Mouse (Mus musculus): ENCODE measurements around the gene Olfr275. TPM values are rescaled to one million over a fixed set of nuclear protein-coding genes. Genes with fewer than 3 reads are reported as not detected.
"Not testable (repeated sequence)": the region's sequence is repeated elsewhere in the genome, so short reads cannot be mapped to it uniquely, and the experiment has no call there.

The Olfr275 gene
- total RNA-seq (2014; rRNA removed) (not detected in 2 replicates), polyA plus RNA-seq (2015; fragmentation: Nextera tagmentation; extraction: Ambion mirVana) (not detected in 2 replicates)

DNA sequence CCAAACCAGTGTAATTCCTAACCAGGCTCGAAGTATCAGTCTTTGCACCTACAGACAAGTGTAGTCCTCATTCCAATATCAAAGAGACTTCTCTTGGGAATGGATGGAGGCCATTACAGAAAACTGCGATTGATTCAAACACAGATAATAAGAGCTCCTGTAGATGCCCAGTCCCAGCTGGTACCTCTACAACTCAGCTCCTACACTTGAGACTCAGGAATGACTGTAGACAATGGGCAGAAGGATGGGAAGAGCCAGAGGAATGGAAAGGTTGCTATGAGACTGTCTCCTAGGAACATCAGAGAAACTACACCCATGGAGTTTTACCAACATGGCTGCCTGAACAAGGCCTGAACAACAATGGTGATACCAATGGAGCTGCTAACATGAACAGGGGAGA lies at the start of gene Olfr275:
Gene Olfr275 (plus strand): TSS at position 301 of the 400 bp plus-strand sequence.
- no peak within 1 kb of the TSS for H3K27ac ChIP-seq (ENCODE audit: low read depth, low read length)
- H3K4me1 ChIP-seq (ENCODE audit: insufficient read depth), result no peaks in the 10 kb centered on the region
- ATAC-seq, result no peak
- DNase-seq, result no peak
- no peak within 1 kb of the TSS for H3K4me2 ChIP-seq (ENCODE audit: low read depth)
- H3K9me3 ChIP-seq (ENCODE audit: low read length), result no peaks in the 10 kb centered on the region
- H3K36me3 ChIP-seq (ENCODE audit: insufficient read depth), result no peaks in the 10 kb centered on the region
- no peak for TF ChIP-seq CTCF (IDR thresholded peaks at IDR 0.05; ENCODE audit: low read depth)
- WGBS, result 86% methylated on average over 2 of the region's 2 CpGs
- H3K27me3 ChIP-seq (ENCODE audit: insufficient read depth, low read length), result no peaks in the 10 kb centered on the region; the same call in 1 of the 2 replicates
- H3K9ac ChIP-seq, result no peak within 1 kb of the TSS
- H3K4me3 ChIP-seq (ENCODE audit: low read depth, low read length), result no peak within 1 kb of the TSS

GRCm38 (mm10) chr4:52765612-52766011 lies 48.8 kb upstream of the Olfr275 start:
- Histone ChIP-seq H3K4me2 (ENCODE audit: low read depth) (no peak overlapping the region), H3K4me1 (ENCODE audit: insufficient read depth) (no peaks in the 10 kb centered on the region), H3K27me3 (ENCODE audit: insufficient read depth, low read length) (no peaks in the 10 kb centered on the region), H3K27ac (ENCODE audit: low read depth, low read length) (no peak overlapping the region), H3K4me3 (ENCODE audit: low read depth, low read length) (no peak overlapping the region), H3K9me3 (ENCODE audit: low read length) (no peaks in the 10 kb centered on the region), H3K9ac (no peak overlapping the region), H3K36me3 (ENCODE audit: insufficient read depth) (no peaks in the 10 kb centered on the region)
- DNase-seq (no peak), ATAC-seq (no peak)
- WGBS, result 92% methylated on average over 6 of the region's 6 CpGs
- TF ChIP-seq CTCF (IDR thresholded peaks at IDR 0.05; ENCODE audit: low read depth), result no peak

DNA sequence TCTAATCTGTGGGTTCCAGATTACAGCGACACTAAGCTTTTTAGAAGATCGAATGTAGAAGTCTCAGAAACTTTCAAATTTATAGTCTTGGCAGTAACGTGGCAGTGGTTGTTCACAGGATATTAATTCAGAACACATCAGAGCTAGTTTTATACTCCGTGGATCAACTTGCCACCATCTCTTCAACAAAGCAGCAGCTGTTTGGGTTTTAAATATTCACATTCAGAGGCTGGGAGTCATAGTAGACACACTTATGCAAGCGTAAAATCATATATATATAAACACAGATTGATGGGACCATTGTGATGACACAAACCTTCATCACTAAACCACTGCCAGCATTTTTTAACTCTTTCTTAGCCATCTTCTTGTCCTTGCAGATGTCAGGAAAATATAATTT lies 42.2 kb upstream of the Olfr275 start:
- DNase-seq, result peak; percentile 13
- Histone ChIP-seq H3K9ac (no peak overlapping the region), H3K4me1 (ENCODE audit: insufficient read depth) (no peaks in the 10 kb centered on the region), H3K9me3 (ENCODE audit: low read length) (no peaks in the 10 kb centered on the region), H3K27ac (ENCODE audit: low read depth, low read length) (no peak overlapping the region), H3K4me3 (ENCODE audit: low read depth, low read length) (no peak overlapping the region), H3K36me3 (ENCODE audit: insufficient read depth) (no peaks in the 10 kb centered on the region), H3K4me2 (ENCODE audit: low read depth) (no peak overlapping the region), H3K27me3 (ENCODE audit: insufficient read depth, low read length) (no peaks in the 10 kb centered on the region)
- ATAC-seq, result peak; percentile 69
- 71% methylated on average over 5 of the region's 5 CpGs for WGBS
- TF ChIP-seq CTCF (IDR thresholded peaks at IDR 0.05; ENCODE audit: low read depth), result no peak

DNA sequence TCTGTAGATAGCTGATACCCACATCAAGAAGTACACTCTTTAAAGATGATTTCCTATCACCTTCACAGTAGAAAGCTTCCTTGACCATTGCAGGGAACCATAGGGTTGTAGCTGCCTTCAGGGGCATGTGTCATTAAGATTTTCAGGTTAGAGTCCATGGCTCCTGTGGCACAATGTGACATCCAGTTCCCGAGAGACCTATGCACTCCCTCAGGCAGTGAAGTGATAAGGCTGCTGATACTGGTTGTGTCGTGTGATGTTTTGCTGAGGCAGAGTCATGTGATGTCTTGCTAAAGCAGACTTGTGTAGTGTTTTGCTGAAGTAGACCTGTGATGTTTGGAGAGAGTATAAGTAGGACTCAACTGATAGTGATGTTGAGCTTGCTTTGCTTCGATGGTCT lies 14.4 kb upstream of the Olfr275 start:
- Histone ChIP-seq H3K9ac (no peak overlapping the region), H3K9me3 (ENCODE audit: low read length) (no peaks in the 10 kb centered on the region), H3K4me2 (ENCODE audit: low read depth) (no peak overlapping the region), H3K4me3 (ENCODE audit: low read depth, low read length) (no peak overlapping the region), H3K36me3 (ENCODE audit: insufficient read depth) (no peaks in the 10 kb centered on the region), H3K4me1 (ENCODE audit: insufficient read depth) (no peaks in the 10 kb centered on the region), H3K27ac (ENCODE audit: low read depth, low read length) (no peak overlapping the region), H3K27me3 (ENCODE audit: insufficient read depth, low read length) (no peaks in the 10 kb centered on the region)
- DNase-seq, result no peak
- WGBS, result 90% methylated on average over 3 of the region's 3 CpGs
- ATAC-seq, result no peak
- no peak for TF ChIP-seq CTCF (IDR thresholded peaks at IDR 0.05; ENCODE audit: low read depth)

GRCm38 (mm10) chr4:52811871-52812270 lies 2.5 kb upstream of the Olfr275 start:
- DNase-seq, result peak; percentile 39
- Histone ChIP-seq H3K4me2 (ENCODE audit: low read depth) (no peak overlapping the region), H3K27ac (ENCODE audit: low read depth, low read length) (no peak overlapping the region), H3K9ac (no peak overlapping the region), H3K9me3 (ENCODE audit: low read length) (no peaks in the 10 kb centered on the region), H3K27me3 (ENCODE audit: insufficient read depth, low read length) (no peaks in the 10 kb centered on the region; the same call in 1 of the 2 replicates), H3K36me3 (ENCODE audit: insufficient read depth) (no peaks in the 10 kb centered on the region), H3K4me3 (ENCODE audit: low read depth, low read length) (no peak overlapping the region), H3K4me1 (ENCODE audit: insufficient read depth) (no peaks in the 10 kb centered on the region)
- TF ChIP-seq CTCF (IDR thresholded peaks at IDR 0.05; ENCODE audit: low read depth), result peak; percentile 58
- ATAC-seq, result no peak
- 39% methylated on average over 2 of the region's 2 CpGs for WGBS

DNA sequence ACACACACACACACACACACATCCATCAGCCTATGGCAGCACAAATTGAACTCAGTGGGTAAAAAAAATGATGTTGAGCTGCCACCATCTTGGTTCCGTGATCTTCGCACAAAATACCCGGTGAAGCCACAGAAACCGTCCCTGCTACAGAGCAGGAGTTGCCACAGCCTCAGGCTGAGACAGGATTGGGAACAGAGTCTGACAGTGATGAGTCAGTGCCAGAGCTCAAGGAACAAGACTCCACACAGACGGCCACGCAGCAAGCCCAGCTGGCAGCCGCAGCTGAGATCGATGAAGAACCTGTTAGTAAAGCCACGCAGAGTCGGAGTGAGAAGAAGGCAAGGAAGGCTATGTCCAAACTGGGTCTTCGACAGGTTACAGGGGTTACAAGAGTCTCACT lies 7.0 kb downstream of the Olfr275 start:
- no peak for TF ChIP-seq CTCF (IDR thresholded peaks at IDR 0.05; ENCODE audit: low read depth)
- WGBS, result 97% methylated on average over 11 of the region's 11 CpGs

DNA sequence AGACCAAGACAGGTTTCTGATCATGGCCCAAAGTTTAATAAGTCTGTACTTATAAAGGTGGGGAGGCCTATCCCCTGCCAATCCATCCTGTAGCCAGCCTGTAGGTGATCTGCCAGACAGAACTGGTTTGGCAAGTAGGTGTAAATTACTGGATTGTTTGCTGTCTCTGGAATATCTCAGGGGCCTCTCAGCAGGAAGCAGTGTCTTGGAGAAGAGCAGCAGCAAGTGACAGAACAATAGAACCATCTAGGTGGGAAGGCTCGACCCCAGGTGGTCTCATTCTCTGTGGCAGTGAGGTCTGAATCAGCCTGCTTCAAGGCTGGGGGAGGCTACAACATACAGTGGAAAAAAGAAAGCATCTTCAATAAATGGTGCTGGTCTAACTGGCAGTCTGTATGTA lies 31.0 kb downstream of the Olfr275 start:
- WGBS, result 23% methylated on average over 1 of the region's 1 CpGs
- not testable (repeated sequence) for H3K27me3 ChIP-seq (ENCODE audit: insufficient read depth, low read length); H3K4me1 ChIP-seq (ENCODE audit: insufficient read depth); H3K4me3 ChIP-seq (ENCODE audit: low read depth, low read length); DNase-seq; H3K27ac ChIP-seq (ENCODE audit: low read depth, low read length); ATAC-seq; H3K9me3 ChIP-seq (ENCODE audit: low read length); H3K9ac ChIP-seq; H3K36me3 ChIP-seq (ENCODE audit: insufficient read depth); H3K4me2 ChIP-seq (ENCODE audit: low read depth)

More for the DNA sequence above, 7.0 kb downstream of the Olfr275 start:
- H3K27ac ChIP-seq (ENCODE audit: low read depth, low read length), result no peak overlapping the region
- no peaks in the 10 kb centered on the region for H3K9me3 ChIP-seq (ENCODE audit: low read length)
- H3K4me2 ChIP-seq (ENCODE audit: low read depth), result no peak overlapping the region
- no peak overlapping the region for H3K4me3 ChIP-seq (ENCODE audit: low read depth, low read length)
- H3K36me3 ChIP-seq (ENCODE audit: insufficient read depth), result no peaks in the 10 kb centered on the region
- H3K4me1 ChIP-seq (ENCODE audit: insufficient read depth), result no peaks in the 10 kb centered on the region
- no peaks in the 10 kb centered on the region for H3K27me3 ChIP-seq (ENCODE audit: insufficient read depth, low read length)
- ATAC-seq (no peak), DNase-seq (no peak)
- H3K9ac ChIP-seq, result no peak overlapping the region
